Mouse (Mus musculus): ENCODE measurements around the gene Pias4. TPM values are rescaled to one million over a fixed set of nuclear protein-coding genes. Genes with fewer than 3 reads are reported as not detected.
"Not testable (repeated sequence)": the region's sequence is repeated elsewhere in the genome, so short reads cannot be mapped to it uniquely, and the experiment has no call there.

The Pias4 gene
- polyA plus RNA-seq, 1 experiment from 2014 or later: 52.5 TPM

DNA sequence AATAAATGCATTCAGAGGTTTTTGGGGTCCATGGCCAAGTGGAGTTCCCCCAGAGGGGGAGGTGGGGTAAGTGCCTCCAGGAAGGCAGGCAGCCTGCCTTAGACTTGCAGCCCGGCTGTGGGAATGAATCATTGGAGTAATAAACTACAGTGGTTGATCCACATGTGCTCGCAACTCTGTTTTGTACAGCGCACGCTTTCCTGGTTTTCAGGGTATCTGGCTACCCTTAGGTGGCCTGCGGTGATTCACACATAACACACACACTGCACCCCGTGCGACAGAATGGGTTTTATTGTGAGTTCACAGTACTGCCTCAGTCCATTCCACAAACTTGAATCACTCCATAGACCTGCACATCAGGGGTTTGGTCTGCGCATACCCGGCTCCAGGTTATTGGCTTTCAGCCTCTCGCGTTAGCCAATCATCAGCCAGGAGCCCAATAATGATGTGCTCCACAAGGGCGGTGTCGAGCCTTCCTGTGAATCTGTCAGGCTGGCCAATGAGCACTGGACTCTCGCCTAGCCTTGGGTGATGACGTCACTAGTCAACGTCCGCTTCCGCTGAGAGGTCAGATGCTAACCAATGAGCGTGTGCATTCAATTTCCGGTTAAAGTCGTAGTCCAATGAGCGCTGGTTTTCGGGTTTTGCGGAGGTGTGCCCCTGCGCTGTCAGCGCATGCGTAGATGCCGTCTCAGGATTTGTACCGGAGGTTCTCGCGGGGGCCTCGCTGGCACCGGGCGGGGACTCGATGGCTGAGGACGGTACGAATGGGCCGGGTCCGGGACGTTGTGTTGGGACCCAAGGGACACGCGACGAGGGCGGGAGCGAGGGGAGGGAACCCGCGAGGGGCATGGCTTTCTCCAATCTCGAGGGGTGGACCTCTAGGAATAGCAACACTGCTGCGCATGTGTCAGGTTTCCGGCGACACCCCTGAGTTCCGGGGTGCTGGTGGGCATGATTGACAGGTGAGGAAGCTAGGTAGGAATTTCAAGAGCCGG lies 14.9 kb upstream of the Pias4 start, which contains the start of gene Dapk3:
Gene Dapk3, plus strand, starts transcription at position 670 of the 998 bp plus-strand sequence.
- Histone ChIP-seq H3K9ac (ENCODE audit: low read depth, low read length) (peak within 1 kb of the TSS; percentile 80), H3K36me3 (ENCODE audit: control insufficient read depth, insufficient read depth, low read length) (peaks cover 48% of the 10 kb centered on the region), H3K9me3 (ENCODE audit: control insufficient read depth, low read length) (no peaks in the 10 kb centered on the region), H3K4me2 (ENCODE audit: low read depth, low read length) (peak within 1 kb of the TSS; percentile 63), H3K27ac (ENCODE audit: low read length) (peak within 1 kb of the TSS; percentile 84), H3K27me3 (replicated peaks; ENCODE audit: control insufficient read depth, insufficient read depth, low read length) (no peaks in the 10 kb centered on the region), H3K4me1 (ENCODE audit: control insufficient read depth, insufficient read depth, low read length) (peaks cover 45% of the 10 kb centered on the region), H3K4me3 (ENCODE audit: low read length) (peak within 1 kb of the TSS; percentile 69)
- 4% methylated on average over 53 of the region's 53 CpGs for WGBS
- peak; percentile 95 for ATAC-seq

GRCm38 (mm10) chr10:81181860-81182259 lies 14.1 kb upstream of the Pias4 start:
- WGBS: 80% methylated on average over 12 of the region's 12 CpGs
- peaks cover 46% of the 10 kb centered on the region for H3K36me3 ChIP-seq (ENCODE audit: control insufficient read depth, insufficient read depth, low read length)
- not testable (repeated sequence) for H3K4me3 ChIP-seq (ENCODE audit: low read length)

DNA sequence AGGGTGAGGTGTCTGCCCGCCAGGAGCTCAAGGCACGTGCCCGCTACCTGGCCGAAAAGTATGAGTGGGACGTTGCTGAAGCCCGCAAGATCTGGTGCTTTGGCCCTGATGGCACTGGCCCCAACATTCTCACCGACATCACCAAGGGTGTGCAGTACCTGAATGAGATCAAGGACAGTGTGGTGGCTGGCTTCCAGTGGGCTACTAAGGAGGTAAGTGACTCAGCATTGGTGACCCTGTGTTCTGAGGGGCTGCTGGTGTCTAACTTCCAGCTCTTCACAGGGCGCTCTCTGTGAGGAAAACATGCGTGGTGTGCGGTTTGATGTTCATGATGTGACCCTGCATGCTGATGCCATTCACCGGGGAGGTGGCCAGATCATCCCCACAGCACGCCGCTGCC lies 13.2 kb upstream of the Pias4 start:
- H3K27me3 ChIP-seq (replicated peaks; ENCODE audit: control insufficient read depth, insufficient read depth, low read length): no peaks in the 10 kb centered on the region
- no peak overlapping the region for H3K27ac ChIP-seq (ENCODE audit: low read length)
- H3K4me2 ChIP-seq (ENCODE audit: low read depth, low read length): no peak overlapping the region
- ATAC-seq: no peak
- H3K9ac ChIP-seq (ENCODE audit: low read depth, low read length): no peak overlapping the region
- no peak overlapping the region for H3K4me3 ChIP-seq (ENCODE audit: low read length)
- H3K36me3 ChIP-seq (ENCODE audit: control insufficient read depth, insufficient read depth, low read length): peaks cover 46% of the 10 kb centered on the region
- H3K4me1 ChIP-seq (ENCODE audit: control insufficient read depth, insufficient read depth, low read length): peaks cover 48% of the 10 kb centered on the region
- WGBS: 91% methylated on average over 13 of the region's 13 CpGs
- no peaks in the 10 kb centered on the region for H3K9me3 ChIP-seq (ENCODE audit: control insufficient read depth, low read length)

More at GRCm38 (mm10) chr10:81181860-81182259, 14.1 kb upstream of the Pias4 start:
- not testable (repeated sequence) for ATAC-seq; H3K4me2 ChIP-seq (ENCODE audit: low read depth, low read length); H3K9me3 ChIP-seq (ENCODE audit: control insufficient read depth, low read length); H3K9ac ChIP-seq (ENCODE audit: low read depth, low read length); H3K27me3 ChIP-seq (replicated peaks; ENCODE audit: control insufficient read depth, insufficient read depth, low read length); H3K27ac ChIP-seq (ENCODE audit: low read length)
- peaks cover 48% of the 10 kb centered on the region for H3K4me1 ChIP-seq (ENCODE audit: control insufficient read depth, insufficient read depth, low read length)

DNA sequence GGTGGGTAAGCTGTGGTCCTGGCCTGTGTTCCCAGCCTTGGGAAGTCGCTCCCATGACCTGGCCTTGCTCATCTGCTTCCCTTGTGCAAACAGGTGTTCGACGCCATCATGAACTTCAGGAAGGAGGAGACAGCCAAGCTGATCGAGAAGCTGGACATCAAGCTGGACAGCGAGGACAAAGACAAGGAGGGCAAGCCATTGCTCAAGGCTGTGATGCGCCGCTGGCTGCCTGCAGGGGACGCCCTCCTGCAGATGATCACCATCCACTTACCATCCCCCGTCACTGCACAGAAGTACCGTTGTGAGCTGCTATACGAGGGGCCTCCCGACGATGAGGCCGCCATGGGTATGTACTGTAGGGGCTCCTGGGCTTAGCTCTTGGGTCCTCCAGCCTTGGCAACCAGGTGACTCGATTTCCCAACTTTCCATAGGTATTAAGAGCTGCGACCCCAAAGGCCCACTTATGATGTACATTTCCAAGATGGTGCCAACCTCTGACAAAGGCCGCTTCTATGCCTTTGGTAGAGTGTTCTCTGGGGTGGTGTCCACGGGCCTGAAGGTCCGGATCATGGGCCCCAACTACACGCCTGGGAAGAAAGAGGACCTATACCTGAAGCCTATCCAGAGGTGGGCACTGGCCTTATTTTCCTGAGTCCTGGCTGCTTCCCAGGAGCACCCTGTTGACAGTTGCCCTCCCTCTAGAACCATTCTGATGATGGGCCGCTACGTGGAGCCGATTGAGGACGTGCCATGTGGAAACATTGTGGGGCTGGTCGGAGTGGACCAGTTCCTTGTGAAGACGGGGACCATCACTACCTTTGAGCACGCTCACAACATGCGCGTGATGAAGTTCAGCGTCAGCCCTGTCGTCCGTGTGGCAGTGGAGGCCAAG lies 12.0 kb upstream of the Pias4 start:
- 87% methylated on average over 32 of the region's 32 CpGs for WGBS
- no peak for ATAC-seq
- H3K4me1 ChIP-seq (ENCODE audit: control insufficient read depth, insufficient read depth, low read length): peaks cover 52% of the 10 kb centered on the region
- H3K9me3 ChIP-seq (ENCODE audit: control insufficient read depth, low read length): no peaks in the 10 kb centered on the region
- no peak overlapping the region for H3K4me2 ChIP-seq (ENCODE audit: low read depth, low read length)
- H3K36me3 ChIP-seq (ENCODE audit: control insufficient read depth, insufficient read depth, low read length): peaks cover 43% of the 10 kb centered on the region
- 0 out of 2 replicates have a peak overlapping the region, but pooled peaks have one; percentile 40 for H3K9ac ChIP-seq (ENCODE audit: low read depth, low read length)
- H3K27me3 ChIP-seq (replicated peaks; ENCODE audit: control insufficient read depth, insufficient read depth, low read length): no peaks in the 10 kb centered on the region
- H3K4me3 ChIP-seq (ENCODE audit: low read length): no peak overlapping the region
- H3K27ac ChIP-seq (ENCODE audit: low read length): no peak overlapping the region

DNA sequence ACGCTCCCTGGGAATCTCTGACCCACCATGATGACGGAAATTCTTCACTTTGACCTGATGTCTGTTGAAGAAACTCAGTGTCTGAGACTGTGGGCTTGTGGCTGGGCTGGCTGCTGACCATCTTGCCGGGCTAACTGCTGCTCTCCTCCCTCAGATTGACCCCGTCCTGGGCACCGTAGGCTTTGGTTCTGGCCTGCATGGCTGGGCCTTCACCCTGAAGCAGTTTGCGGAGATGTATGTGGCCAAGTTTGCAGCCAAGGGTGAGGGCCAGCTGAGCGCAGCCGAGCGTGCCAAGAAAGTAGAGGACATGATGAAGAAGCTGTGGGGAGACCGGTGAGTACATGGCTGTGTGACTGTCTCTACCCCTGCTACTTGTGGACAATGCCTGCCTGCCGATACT lies 11.2 kb upstream of the Pias4 start:
- H3K9me3 ChIP-seq (ENCODE audit: control insufficient read depth, low read length): no peaks in the 10 kb centered on the region
- H3K9ac ChIP-seq (ENCODE audit: low read depth, low read length): 0 out of 2 replicates have a peak overlapping the region, but pooled peaks have one; percentile 40
- H3K4me2 ChIP-seq (ENCODE audit: low read depth, low read length): no peak overlapping the region
- no peak for ATAC-seq
- 92% methylated on average over 11 of the region's 11 CpGs for WGBS
- H3K27ac ChIP-seq (ENCODE audit: low read length): no peak overlapping the region
- H3K27me3 ChIP-seq (replicated peaks; ENCODE audit: control insufficient read depth, insufficient read depth, low read length): no peaks in the 10 kb centered on the region
- peaks cover 43% of the 10 kb centered on the region for H3K36me3 ChIP-seq (ENCODE audit: control insufficient read depth, insufficient read depth, low read length)
- H3K4me3 ChIP-seq (ENCODE audit: low read length): peak overlapping the region; percentile 9; the same call in 1 of the 2 replicates
- H3K4me1 ChIP-seq (ENCODE audit: control insufficient read depth, insufficient read depth, low read length): peaks cover 51% of the 10 kb centered on the region

DNA sequence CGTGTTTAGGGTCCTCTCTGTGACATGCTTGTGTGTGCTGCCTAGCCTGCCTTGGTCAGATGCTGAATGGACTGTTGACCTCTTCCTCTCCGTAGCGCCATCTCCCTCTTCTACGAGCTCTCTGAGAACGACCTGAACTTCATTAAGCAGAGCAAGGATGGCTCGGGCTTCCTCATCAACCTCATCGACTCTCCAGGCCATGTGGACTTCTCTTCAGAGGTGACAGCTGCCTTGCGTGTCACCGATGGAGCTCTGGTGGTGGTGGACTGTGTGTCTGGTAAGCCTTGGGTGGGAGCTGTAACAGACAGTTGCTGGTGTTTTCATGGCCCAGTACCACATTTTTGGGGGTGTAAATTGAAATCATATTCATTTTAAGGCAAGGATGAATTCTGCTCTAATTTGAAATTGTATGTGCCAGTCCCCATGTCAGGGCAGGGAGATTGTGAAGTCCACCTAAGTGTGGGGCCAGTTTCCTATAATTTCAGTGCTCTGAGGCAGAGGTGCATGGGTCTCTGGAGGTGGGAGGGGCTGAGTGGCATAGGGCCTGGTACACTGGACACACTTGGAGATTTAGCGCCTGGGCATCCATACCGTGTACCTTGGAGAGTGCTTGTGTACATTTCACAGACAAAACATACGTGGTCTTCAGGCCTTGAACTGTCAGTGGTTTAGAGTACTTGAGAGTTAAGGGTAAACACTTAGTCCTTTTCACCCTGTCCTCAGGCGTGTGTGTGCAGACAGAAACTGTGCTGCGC lies 10.4 kb upstream of the Pias4 start:
- WGBS: 57% methylated on average over 14 of the region's 14 CpGs
- peaks cover 43% of the 10 kb centered on the region for H3K36me3 ChIP-seq (ENCODE audit: control insufficient read depth, insufficient read depth, low read length)

GRCm38 (mm10) chr10:81177491-81177925 lies 9.8 kb upstream of the Pias4 start:
- H3K4me3 ChIP-seq (ENCODE audit: low read length): peak overlapping the region; percentile 70
- no peaks in the 10 kb centered on the region for H3K27me3 ChIP-seq (replicated peaks; ENCODE audit: control insufficient read depth, insufficient read depth, low read length)
- peak overlapping the region; percentile 92 for H3K4me2 ChIP-seq (ENCODE audit: low read depth, low read length)
- peak overlapping the region; percentile 89 for H3K9ac ChIP-seq (ENCODE audit: low read depth, low read length)
- no peaks in the 10 kb centered on the region for H3K9me3 ChIP-seq (ENCODE audit: control insufficient read depth, low read length)
- H3K27ac ChIP-seq (ENCODE audit: low read length): peak overlapping the region; percentile 77
- peaks cover 43% of the 10 kb centered on the region for H3K36me3 ChIP-seq (ENCODE audit: control insufficient read depth, insufficient read depth, low read length)
- no peak for ATAC-seq
- WGBS: 8% methylated on average over 16 of the region's 16 CpGs
- H3K4me1 ChIP-seq (ENCODE audit: control insufficient read depth, insufficient read depth, low read length): peaks cover 52% of the 10 kb centered on the region

More for the DNA sequence above, 10.4 kb upstream of the Pias4 start:
- H3K9ac ChIP-seq (ENCODE audit: low read depth, low read length): peak overlapping the region; percentile 89
- peak overlapping the region; percentile 92 for H3K4me2 ChIP-seq (ENCODE audit: low read depth, low read length)
- ATAC-seq: no peak
- H3K27ac ChIP-seq (ENCODE audit: low read length): peak overlapping the region; percentile 77
- no peaks in the 10 kb centered on the region for H3K9me3 ChIP-seq (ENCODE audit: control insufficient read depth, low read length)
- H3K4me1 ChIP-seq (ENCODE audit: control insufficient read depth, insufficient read depth, low read length): peaks cover 52% of the 10 kb centered on the region
- peak overlapping the region; percentile 70 for H3K4me3 ChIP-seq (ENCODE audit: low read length)
- H3K27me3 ChIP-seq (replicated peaks; ENCODE audit: control insufficient read depth, insufficient read depth, low read length): no peaks in the 10 kb centered on the region

- ATAC-seq: peak; percentile 81
Observed at GRCm38 (mm10) chr10:81176466-81177271, 8.9 kb upstream of the Pias4 start, which contains the start of gene Eef2. Eef2 (plus strand) TSS chr10:81176631.

More at GRCm38 (mm10) chr10:81176466-81177271, 8.9 kb upstream of the Pias4 start, which contains the start of gene Eef2:
- Histone ChIP-seq H3K27me3 (replicated peaks; ENCODE audit: control insufficient read depth, insufficient read depth, low read length) (no peaks in the 10 kb centered on the region), H3K9me3 (ENCODE audit: control insufficient read depth, low read length) (no peaks in the 10 kb centered on the region), H3K27ac (ENCODE audit: low read length) (peak within 1 kb of the TSS; percentile 77), H3K36me3 (ENCODE audit: control insufficient read depth, insufficient read depth, low read length) (peaks cover 40% of the 10 kb centered on the region), H3K9ac (ENCODE audit: low read depth, low read length) (peak within 1 kb of the TSS; percentile 89), H3K4me2 (ENCODE audit: low read depth, low read length) (peak within 1 kb of the TSS; percentile 92), H3K4me1 (ENCODE audit: control insufficient read depth, insufficient read depth, low read length) (peaks cover 50% of the 10 kb centered on the region), H3K4me3 (ENCODE audit: low read length) (peak within 1 kb of the TSS; percentile 70)
- WGBS: under 1% methylated on average over 77 of the region's 77 CpGs

Measured in intestine, embryonic 16.5 days (tissue).